Mouse (Mus musculus): ENCODE results near the gene Rxra.
A peak's percentile ranks its signal among the peaks of the same experiment; 100 is the strongest.

The Rxra gene

DNA sequence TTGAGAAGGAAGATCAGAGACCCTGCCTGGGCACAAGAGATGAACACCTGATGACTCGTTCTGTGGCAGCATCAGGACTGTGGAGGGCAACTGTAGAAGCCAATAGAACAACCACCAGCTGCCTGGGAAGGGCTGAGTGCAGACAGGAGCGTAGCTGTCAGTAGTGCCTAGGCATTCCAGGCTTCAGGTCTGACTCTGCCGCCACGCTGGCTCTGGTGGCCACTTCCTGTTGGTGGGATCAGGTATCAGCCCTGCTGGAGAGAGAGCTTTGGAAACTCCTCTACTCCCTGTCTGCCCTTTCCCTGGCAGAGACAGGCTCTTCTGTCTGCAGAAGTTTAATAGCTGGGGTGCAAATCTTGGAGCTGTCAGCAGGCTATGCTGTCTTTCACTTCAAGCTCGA is 93.5 kb downstream of the Rxra start:
- DNase-seq, result no peak

DNA sequence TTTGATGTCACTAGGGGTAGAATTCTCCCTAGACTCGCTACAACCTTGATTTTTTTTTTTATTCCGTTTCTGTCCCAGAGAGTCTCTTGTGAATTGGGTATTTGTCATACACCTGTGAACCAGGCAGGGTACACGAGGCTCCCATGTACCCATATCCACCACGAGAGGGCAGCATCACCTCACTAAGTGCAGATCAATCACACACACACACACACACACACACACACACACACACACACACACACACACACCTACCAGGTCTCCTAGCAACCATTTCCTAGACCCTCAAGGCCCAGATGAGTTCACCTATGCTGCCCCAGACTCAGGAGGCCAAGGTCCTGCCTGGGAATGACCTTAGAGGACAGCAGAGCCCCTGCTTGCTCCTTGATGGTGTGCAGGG is 94.0 kb downstream of the Rxra start:
- DNase-seq, result peak; percentile 41

DNA sequence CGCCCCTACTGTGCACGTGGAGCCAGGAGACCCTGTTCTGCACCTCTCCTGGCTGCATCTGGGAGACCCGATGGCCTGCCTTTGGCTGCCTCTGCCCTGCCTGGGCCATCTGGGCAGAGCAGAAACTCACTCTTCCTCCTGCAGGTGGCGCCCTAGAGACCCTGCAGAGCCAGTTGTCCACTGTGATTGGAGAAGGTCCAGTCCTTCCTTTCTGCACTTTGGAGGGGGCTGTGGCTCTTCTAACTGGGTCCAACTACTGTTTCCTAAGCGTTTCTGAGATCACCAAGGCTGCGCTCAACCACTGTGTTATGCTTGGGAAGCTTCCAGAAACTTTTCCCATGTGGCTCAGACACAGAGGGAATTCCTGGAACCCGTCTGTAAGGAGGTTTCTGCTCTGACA is 95.7 kb downstream of the Rxra start:
- peak; percentile 70 for DNase-seq

DNA sequence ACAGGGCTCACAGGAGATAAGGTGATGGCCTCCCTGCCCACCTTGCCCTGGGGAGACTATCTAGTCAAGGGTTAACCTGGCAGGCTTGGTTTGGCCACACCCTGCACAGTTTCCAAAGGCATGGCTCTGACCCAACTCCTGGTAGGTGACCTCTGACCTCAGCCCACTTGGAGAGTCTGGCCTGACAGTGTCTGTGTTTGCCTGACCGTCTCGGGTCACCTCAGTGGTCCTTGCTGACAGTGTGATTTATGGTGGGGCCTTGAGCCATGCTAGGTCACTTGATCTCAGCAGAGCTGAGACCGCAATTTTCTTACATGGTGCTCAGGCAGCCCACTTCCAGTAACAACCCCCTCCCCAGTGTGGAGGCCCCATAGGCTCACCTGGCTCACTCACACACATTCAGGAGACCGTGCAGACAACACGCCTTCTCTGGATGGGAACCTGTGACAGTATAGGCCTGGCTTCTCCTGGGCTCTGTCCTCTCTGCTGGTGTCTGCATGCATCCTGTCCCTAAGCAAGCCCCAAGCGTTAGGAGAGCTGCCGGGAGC is 96.7 kb downstream of the Rxra start:
- DNase-seq, result no peak

DNA sequence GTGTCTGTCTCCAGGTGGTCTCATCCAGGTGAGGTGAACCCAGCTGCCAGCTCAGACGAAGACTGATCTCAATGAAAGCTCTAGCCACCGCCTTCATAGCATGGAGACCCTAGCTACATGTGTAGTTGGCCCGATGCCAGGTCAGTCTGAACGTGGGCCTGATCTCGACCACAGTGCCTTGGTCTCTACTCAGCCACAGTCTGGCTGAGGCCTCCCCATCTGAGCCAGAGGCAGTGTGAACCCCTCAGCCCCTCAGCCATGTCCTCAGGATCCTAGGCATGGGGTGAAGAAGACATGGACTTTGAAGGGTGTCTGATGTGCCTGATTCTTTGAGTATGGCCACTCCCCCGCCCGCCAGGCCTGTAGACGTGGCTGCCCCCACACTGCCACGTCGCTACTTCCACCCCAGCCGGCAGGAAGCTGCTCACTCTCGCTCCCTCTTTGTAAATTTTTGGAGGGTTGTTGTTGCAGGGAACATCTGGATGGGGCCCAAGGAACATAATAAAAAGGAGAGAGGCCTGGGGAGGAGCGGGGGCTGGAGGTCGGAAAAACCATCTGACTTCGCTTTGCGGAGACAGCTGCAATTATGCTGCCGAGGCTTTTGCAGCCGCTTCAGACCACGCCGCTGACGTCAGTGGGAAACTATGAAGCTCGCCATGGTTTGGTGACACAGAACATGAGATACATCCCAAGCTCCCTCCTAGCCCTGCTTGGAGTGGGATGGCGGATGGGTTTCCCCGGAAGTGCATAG is 97.9 kb downstream of the Rxra start:
- DNase-seq, result no peak

DNA sequence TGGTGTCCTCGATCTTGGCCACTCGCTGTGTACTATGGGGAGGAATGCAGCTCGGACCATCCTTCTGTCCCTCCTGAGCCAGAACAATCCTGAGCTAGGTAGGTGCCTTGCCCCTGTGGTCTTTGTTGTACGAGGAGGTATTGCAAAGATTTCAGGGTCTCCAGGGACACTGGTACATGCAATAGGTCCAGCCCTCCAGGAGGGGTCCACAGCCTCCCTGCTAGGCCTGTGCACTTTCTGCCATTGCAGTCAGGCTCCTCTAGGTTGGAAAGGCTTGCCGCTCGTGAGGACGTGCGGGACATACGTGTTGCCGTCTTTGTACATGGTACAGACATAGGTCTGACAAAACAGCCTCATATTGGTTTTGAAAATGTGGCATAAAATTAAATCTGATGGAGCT is 98.8 kb downstream of the Rxra start:
- no peak for DNase-seq

DNA sequence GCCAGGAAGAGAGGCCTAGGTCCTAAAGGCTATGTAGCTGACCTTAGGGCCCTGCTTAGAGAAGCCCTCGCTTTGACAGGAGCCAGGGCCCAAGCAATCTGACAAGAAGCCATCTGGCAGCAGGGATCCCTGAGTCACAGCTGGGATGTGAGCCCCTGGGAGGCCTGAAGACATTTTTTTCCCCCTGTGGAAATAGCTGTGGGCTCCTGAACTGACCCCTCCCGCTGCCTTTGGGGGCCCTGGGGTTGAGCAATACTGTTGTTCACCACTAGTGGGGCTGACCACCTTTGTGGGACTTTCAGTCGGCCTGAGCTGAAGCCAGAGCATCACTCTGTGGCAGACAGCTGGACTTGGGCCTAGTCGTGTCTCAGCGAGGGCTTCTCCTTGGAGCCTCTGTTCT is 99.4 kb downstream of the Rxra start:
- DNase-seq, result no peak

DNA sequence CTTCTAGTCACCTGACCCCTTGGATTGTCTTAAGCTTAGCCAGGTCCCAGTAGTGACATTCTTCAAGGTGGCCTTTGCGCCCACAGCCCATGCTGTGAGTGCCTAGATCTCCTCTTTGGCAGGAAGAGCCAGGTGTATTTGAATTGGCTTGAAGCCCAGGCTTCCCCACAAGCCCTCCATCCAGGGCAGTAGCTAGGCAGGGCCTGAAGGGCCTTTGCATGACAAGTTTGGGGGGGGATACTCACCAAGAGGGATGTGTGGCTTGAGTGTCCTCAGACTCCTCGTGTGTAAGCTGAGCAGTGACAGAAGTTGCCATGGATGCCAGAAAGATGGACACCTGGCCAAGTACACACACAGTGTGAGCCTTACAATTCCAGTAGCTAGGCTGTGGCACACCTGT is 101.5 kb downstream of the Rxra start:
- no peak for DNase-seq

DNA sequence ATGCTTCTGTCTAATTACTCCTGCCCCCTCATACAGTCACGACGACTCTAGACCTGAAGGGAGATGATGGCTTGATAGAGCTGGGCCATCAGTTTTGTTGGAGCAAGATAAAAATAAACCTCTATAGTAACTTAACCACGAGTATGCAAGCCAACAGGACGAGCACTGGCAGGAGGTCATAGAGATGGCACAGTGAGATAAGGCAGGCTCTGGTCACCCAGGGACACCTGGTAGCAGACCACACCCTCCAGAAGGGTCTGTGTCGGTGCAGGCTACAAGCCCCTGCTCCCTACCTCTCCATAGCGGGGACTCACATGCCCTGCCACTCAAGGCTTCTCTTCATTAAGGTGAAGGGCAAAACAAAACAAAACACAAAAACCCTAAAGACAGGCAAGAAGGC is 102.0 kb downstream of the Rxra start:
- DNase-seq, result no peak

DNA sequence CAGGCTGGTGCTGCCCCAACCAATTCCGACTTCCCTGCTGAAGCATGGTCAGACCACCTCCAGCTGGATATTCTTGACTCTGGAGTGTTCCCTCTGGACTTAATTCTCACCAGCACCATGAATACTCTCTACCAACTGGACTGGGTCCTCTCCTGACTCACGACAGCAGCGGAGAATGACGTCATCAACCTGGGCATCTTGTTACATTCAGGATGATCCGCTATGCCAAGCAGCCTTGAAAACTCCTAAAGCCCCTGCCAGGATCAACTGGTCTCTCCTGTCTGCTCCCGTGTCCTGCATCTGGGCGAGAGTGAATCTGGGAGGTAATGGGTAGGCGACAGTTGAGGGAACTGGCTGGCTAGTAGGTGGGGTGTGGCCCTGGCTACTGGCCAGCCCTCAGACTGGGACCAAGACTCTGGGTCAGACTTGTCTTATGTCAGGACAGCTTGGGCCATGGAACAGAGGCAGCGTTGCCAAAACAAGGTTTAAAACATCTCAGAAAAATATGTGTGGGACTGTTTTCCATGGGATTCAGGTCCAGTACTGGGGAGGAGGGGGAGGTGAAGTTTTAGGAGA is 103.1 kb downstream of the Rxra start:
- no peak for DNase-seq

DNA sequence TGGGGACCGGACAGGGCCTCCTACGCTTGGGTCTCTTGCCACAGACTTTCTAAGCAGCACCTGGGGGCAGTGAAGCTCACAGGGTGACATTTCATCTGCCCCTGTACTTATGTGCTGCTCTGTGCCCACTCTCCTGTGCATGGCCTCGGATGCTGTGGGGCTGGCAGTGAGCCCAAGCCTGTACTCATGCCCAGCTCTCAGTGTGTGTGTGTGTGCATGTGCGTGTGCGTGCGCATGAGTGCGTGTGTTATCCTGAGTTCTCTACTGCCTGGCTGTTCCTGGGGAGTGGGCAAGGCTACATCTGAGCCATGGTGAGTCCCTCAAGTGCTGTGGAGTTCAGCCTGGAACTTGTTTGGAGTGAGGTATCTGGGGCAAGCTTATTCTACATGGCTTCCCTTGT is 103.9 kb downstream of the Rxra start:
- DNase-seq, result no peak

DNA sequence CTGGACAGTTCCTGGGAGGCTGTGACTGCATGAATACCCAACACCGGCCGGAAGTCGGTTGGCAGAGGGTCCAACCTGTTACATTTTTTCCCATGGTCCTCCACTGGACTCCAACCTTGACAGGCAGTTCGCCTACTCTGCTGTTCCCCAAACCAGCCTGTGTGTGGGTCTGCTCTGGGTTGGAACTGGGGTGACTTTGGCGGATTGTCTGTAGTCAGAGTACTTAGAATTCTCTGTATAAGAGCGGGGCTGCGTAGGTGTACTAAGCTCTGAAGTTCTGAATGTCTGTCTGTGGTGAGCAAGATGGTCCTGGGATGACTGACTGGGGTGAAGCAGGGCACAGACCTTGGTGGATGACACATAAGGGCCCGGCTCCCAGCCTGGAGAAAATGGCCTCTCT is 109.1 kb downstream of the Rxra start:
- no peak for DNase-seq

DNA sequence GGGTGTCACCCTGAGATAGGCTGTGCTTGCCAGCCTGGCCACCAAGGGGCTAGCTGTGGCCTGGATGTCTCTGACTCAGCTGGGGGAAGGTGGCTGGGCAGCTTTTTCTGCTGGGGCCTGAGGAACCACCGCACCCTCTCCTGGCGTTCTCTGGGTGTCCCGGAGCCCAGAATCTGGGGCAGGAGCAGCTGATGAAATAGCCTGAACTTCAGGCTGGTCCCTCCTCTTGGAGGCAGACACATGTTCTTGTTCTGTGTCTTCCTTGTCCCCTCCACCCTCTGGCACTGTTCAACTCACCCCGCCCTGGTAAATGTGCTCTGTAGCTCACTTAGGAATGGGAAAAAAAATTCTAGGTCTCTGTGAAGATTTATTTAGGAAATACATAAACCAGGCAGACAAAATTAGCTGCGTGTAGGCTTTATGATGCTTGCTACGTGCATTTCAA is 109.8 kb downstream of the Rxra start:
- DNase-seq, result no peak

DNA sequence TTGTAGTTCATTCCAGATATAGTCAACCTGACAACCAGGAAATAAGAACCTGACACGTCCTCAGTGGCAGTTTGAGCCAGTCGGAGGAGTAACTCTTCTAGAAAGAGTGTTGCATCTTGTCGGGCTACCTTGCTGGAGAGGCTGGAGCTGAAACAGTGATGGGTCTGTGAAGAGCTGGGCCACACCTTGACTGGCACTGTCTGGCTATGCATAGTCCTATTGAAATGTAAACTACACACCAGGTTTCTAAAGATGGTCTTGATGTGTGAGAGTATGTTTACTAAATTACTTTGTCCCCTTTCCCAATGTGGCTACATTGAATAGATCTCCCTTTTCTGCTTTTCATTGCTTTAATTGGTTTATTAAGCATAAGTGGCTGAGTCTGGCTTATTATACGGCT is 115.3 kb downstream of the Rxra start:
- no peak for DNase-seq

DNA sequence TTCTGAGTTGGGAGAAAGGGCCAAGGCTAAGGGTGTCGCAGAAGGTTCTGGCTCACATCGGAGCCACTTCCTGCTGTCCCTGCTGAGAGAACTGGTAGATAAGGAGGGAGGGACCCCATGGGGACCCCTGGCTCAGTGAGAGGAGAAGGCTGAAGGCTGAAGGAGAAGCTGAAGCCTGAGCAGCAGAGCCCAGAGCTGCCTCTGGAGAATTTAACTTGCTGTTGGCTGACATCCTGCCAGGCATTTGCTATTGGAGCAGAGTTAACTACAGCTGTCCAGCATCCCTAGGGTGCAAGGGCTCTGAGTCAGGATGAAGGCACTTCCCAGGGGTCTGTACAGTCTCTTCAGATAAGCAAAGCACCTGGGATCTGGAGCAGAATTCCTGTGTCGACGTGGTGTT is 122.8 kb downstream of the Rxra start:
- DNase-seq, result no peak

DNA sequence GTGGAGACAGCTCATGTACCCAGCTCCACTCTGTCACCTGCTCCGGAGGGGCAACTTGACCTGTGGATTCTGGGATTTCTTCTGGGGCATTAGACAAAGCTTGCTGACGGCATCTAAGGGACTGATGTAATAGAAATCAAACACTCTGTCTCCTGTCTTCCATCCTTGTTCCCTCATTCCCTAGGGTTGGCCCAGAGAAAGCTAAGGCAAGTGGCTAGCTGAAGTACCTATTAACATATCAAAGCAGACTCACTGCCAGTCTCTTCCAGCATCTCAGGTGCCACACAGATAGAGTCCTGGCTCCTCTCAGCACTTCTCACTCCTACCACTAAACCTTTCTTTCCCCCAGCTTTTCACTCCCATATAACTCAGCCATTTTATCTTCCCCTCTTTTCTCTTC is 124.8 kb downstream of the Rxra start:
- DNase-seq, result no peak

DNA sequence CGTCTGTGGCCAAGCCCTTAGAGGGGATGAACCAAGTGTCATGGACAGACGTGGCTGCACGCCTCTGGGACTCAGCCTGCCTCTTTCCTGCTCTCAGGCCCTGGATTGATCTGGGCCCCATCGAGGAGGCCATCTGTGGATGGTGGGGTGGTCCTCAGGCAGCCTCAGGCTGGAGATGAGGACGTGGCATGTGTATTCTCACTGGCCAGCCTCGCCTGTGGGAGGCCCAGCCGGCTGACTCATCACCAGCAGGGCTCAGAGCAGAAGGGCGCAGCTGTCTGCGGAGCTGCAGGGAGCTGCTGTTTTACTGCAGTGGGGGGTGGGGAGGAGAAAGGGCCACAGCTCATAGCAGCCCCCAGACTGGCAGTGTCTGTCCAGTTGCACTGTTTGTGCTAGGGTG is 126.3 kb downstream of the Rxra start:
- no peak for DNase-seq

DNA sequence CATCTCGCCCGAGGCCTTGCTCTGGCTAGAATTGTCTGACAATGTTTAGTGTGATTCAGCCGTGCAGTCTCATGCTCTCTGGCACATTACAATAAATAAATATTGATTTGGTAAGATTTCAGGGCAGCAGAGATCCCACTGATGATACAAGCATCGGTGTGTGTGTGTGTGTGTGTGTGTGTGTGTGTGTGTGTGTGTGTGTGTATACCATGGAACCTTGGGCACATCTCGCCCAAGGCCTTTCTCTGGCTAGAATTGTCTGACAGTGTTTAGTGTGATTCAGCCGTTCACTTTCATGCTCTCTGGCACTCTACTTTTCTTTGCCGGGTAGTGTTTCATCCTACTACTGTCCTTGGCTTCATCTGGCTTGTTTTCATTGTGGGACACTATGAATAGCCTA is 130.5 kb downstream of the Rxra start:
- no peak for DNase-seq

DNA sequence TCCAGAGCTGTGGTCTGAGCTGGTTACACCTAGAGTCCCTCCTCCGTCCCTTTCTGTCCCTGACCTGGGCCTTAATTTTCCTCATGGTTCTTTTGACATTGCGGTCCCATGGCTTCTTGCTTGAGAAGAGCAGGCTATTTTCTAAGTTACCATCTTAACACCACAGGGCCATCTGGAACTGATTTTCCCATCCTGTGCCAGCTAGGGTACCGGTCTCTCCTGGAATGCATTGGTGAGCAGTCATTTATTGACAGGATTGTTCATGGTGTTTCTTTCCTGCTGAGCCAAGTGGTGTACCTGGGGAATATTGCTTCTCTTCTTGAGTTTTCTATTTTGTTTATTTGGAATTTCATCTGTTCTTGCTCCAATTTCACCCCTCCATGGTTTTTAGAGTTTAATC is 131.4 kb downstream of the Rxra start:
- DNase-seq, result no peak

DNA sequence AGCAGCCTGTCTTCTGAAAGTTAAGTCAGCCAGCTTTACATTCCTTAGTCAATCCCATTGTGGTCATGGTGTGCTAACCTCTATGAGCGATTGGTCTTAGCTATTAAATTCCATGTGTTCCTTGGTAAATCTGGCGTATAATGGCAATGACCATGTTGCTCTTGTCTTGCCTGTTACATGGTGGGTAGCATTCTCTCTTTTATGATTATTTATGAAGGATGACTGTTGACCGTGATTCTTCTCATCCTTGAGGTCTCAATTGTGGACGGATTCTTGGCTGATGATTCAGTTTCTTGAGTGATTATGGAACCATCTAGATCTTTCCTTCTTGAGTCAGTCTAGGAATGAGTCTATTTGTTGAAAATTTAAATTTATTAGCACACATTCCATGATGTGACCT is 133.7 kb downstream of the Rxra start:
- DNase-seq, result no peak

All from cerebellum, adult 8-10 months (tissue).